Mouse (Mus musculus): ENCODE results near the gene Ska2.

Ska2 gene

DNA sequence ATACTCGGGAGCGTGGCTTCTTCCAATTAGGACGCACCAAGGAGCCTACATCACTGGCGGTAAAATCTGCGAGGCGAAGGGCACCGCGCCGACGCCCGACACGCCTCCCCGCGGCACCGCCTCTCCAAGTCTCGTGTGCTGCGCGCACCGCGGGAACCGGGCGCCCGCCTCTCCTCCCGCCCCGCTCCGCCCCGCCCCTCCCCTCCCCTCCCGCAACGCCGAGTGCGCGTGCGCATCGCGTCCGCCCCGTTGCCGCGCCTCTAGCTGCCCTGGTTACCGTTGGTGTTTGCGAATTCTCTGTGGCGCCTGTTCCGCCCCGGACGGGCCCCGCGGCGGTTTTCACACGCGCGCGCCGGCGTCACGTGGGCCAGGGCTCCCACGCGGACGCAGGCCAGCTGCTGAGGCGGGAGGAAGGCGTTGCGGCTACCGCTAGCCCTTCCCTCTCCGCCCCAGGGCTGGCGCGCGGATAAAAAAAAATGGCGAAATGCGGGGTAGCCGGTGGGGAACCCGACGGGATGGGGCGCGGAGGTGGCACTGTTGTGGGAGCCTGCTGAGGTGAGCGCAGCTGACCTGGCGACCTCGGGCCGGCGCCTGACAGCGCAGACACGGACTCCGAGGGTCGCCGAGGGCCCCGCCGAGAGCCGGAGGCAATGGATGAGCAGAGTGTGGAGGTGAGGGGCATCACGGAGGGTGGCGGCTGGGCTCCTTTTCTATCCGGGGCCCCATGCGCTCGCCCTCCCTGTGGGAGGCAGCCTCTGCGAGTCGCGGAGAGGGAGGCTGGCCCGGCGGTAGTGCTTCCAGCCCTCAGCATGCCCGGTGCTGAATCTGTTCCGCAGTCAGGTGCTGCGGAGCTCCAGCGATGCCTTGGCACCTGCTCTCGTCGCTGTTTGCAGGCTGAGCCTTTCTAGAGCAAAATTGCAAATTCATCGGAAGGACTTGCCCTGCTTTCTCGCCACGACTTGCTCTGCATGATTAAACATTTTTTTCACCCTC, 18.1 kb downstream of the Ska2 start, which contains the start of gene Trim37:
Gene Trim37, plus strand, starts transcription at position 254 of the 993 bp plus-strand sequence.
- POLR2A ChIA-PET = interaction anchor here (0.6 to 5.0 kb wide), 42 partner anchors 9 to 619 kb away, joined by 3 to 81 read pairs (median 6); partner anchors contain the start of genes Prr11 (in 4 of the 4), Ska2 (in 4 of the 4), Smg8 (in 2 of the 4) and Ppm1e (in 1 of the 4)
- CTCF ChIA-PET = interaction anchor here in 2 of 4 experiments (0.5 to 0.6 kb wide), 3 partner anchors 10 to 1892 kb away, joined by 3 to 4 read pairs (median 3); partner anchors contain the start of gene Appbp2 (in 1 of the 2)

DNA sequence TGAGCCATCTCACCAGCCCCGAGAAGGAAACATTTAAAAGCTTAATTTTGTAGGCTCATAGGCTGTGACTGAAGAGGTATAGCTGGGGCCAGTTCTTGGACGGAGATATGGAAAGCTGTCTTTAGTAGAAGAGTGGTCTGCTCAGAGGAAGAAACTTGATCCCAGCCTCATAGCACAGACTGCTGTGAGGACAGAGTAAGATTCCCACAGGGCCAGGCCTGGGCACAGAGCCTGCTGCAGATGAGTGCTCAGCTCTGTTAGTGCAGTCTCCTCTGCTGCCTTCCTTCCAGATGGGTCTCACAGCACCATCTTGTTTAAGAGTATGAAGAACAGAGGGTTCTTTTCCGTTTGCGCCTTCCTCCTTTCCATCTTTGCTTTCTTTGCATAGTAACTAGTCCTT, 27.2 kb downstream of the Ska2 start:
- POLR2A ChIA-PET = interaction anchor here in 3 of 4 experiments (0.8 to 3.4 kb wide), 9 partner anchors 9 to 49 kb away, joined by 3 to 24 read pairs (median 5); partner anchors contain the start of genes Trim37 (in 3 of the 3), Prr11 (in 2 of the 3), Ska2 (in 2 of the 3) and Smg8 (in 1 of the 3)
- CTCF ChIA-PET = interaction anchor here in 1 of 4 experiments (0.6 kb wide), 1 partner anchor 32 kb away, joined by 5 read pairs; no protein-coding TSS in a partner anchor

DNA sequence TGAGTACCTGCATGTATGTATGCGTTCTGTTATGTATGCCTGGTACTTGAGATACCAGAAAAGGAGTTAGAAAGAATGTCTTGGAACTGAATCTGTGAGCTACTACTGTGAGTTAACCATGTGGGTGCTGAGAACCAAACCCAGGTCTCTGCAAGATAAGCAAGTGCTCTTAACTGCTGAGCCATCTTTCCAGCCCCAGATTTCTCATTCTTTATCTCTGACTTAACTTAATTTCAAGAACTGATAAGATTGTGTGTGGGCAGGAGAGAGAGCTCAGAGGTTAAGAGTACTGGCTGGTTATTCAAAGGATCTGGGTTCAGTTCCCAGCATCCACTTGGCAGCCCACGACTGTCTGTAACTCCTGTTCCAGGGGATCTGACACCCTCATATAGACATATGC, 49.0 kb downstream of the Ska2 start:
- CTCF ChIA-PET = interaction anchor here in 1 of 4 experiments (0.5 to 0.6 kb wide), 2 partner anchors 20 to 475 kb away, joined by 4 to 6 read pairs; no protein-coding TSS in a partner anchor

GRCm38 (mm10) chr11:87162687-87163086, 53.7 kb downstream of the Ska2 start:
- ChIA-PET CTCF (no interaction called here), POLR2A (interaction anchor here in 1 of 4 experiments (1.0 to 1.7 kb wide), 2 partner anchors 19 to 37 kb away, joined by 3 to 6 read pairs; no protein-coding TSS in a partner anchor)

More for the DNA sequence above, 49.0 kb downstream of the Ska2 start:
- POLR2A ChIA-PET = interaction anchor here in 1 of 4 experiments (0.5 to 2.6 kb wide), 6 partner anchors 10 to 49 kb away, joined by 3 to 7 read pairs (median 4); partner anchors contain the start of genes Prr11 and Ska2

- ChIA-PET CTCF (no interaction called here), POLR2A (interaction anchor here in 2 of 4 experiments (0.5 to 1.7 kb wide), 4 partner anchors 18 to 55 kb away, joined by 3 to 6 read pairs (median 4); partner anchors contain the start of gene Ska2 (in 1 of the 2))
Observed at GRCm38 (mm10) chr11:87163751-87164150, 54.7 kb downstream of the Ska2 start.

GRCm38 (mm10) chr11:87173625-87174024, 64.6 kb downstream of the Ska2 start:
- ChIA-PET CTCF (no interaction called here), POLR2A (no interaction called here)

Data from embryonic stem cell, embryonic (primary cell).